Mouse (Mus musculus) neutrophil, adult 5-6 weeks (primary cell): Measurements from ENCODE around the gene Podxl2. TPM values are rescaled to one million over a fixed set of nuclear protein-coding genes. Genes with fewer than 3 reads are reported as not detected.

Experiments used
- ATAC-seq: fragments of 151-379, 151-347 bp; 2 replicates; pipeline ENCODE4 v1.8.0; 2017; ENCODE audit warnings: mild to moderate bottlenecking, moderate TSS enrichment; ENCODE audit not compliant: insufficient number of reproducible peaks, poor library complexity, low FRiP score, severe bottlenecking; ENCODE audit errors: extremely low read depth
- total RNA-seq: library from RNA; stranded (forward); fragments of 200-1000 nt; gene quantifications from 2 replicates; pipeline ENCODE4 v1.2.3, GENCODE M21; 2017

The Podxl2 gene
- total RNA-seq, 1 experiment from 2014 or later: 0.58 TPM

GRCm38 (mm10) chr6:88812886-88813285 lies 62.0 kb downstream of the Podxl2 start:
- ATAC-seq: peak; percentile 71

GRCm38 (mm10) chr6:88811880-88812400 lies 62.9 kb downstream of the Podxl2 start:
- no peak for ATAC-seq

GRCm38 (mm10) chr6:88811396-88811795 lies 63.4 kb downstream of the Podxl2 start:
- ATAC-seq: no peak

- ATAC-seq: no peak
Observed at GRCm38 (mm10) chr6:88810291-88810690, 64.6 kb downstream of the Podxl2 start.

- ATAC-seq: no peak
Observed at GRCm38 (mm10) chr6:88809091-88810037, 65.5 kb downstream of the Podxl2 start.

GRCm38 (mm10) chr6:88804966-88805577 lies 69.8 kb downstream of the Podxl2 start:
- no peak for ATAC-seq

GRCm38 (mm10) chr6:88803957-88804695 lies 70.7 kb downstream of the Podxl2 start:
- no peak for ATAC-seq

GRCm38 (mm10) chr6:88803051-88803450 lies 71.8 kb downstream of the Podxl2 start:
- ATAC-seq: no peak

- ATAC-seq: no peak
Observed at GRCm38 (mm10) chr6:88800735-88801134, 74.1 kb downstream of the Podxl2 start.

GRCm38 (mm10) chr6:88800191-88800590 lies 74.7 kb downstream of the Podxl2 start:
- no peak for ATAC-seq

GRCm38 (mm10) chr6:88794561-88794971 lies 80.3 kb downstream of the Podxl2 start:
- ATAC-seq: no peak

- no peak for ATAC-seq
Observed at GRCm38 (mm10) chr6:88793872-88794271, 81.0 kb downstream of the Podxl2 start.

- no peak for ATAC-seq
Observed at GRCm38 (mm10) chr6:88793243-88793642, 81.6 kb downstream of the Podxl2 start.

Other genes starting within 250 kb of the Podxl2 start
- not detected in 2 replicates for gene Kbtbd12, start 237.1 kb downstream of the Podxl2 start, total RNA-seq
- gene Mgll, start 150.6 kb downstream of the Podxl2 start, total RNA-seq: 4.9 and 5.6 TPM in 2 replicates
- gene Abtb1, start 33.1 kb downstream of the Podxl2 start, total RNA-seq: 210 and 220 TPM in 2 replicates
- 17.7 and 21.2 TPM in 2 replicates for gene Mcm2, start 23.7 kb upstream of the Podxl2 start, total RNA-seq
- 37.7 and 41.0 TPM in 2 replicates for gene Tpra1, start 27.2 kb upstream of the Podxl2 start, total RNA-seq